Mouse (Mus musculus): ENCODE results near the gene Tmprss13.

DNA sequence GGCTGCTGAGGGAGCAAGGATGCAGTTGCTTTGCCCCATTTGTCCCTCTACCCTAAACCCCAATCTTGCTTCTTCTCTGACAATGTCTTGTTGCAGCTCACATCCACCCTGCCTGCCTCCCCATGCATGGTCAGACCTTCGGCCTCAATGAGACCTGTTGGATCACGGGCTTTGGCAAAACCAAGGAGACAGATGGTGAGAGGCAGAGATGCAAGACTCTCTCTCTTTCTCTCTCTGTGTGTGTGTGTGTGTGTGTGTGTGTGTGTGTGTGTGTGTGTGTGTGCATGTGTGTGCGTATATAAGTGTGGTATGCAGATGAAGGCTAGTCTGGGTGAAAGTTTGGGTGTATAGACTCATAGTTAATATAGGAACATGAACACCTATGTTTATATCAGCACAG is 24.2 kb downstream of the Tmprss13 start:
- TF ChIP-seq TBP (conservative IDR thresholded peaks at IDR 0.05; ENCODE audit: low read depth, low read length) (no peak), CTCF (conservative IDR thresholded peaks at IDR 0.05 in 1 of 2, IDR thresholded peaks at IDR 0.05 in 1 of 2; ENCODE audit: low read depth in 2 of 2, low read length in 2 of 2) (no peak), UBTF (IDR thresholded peaks at IDR 0.05; ENCODE audit: low read depth, low read length) (no peak), POLR2A (IDR thresholded peaks at IDR 0.05; ENCODE audit: low read depth, low read length) (no peak), NRF1 (IDR thresholded peaks at IDR 0.05; ENCODE audit: low read depth, low read length) (no peak), ETS1 (conservative IDR thresholded peaks at IDR 0.05; ENCODE audit: low read depth, low read length) (no peak), USF2 (conservative IDR thresholded peaks at IDR 0.05; ENCODE audit: low read depth, low read length) (no peak), MAX (IDR thresholded peaks at IDR 0.05; ENCODE audit: low read length) (no peak), MYC (IDR thresholded peaks at IDR 0.05; ENCODE audit: low read depth, low read length) (no peak), USF1 (IDR thresholded peaks at IDR 0.05; ENCODE audit: low read depth, low read length) (no peak), JUND (conservative IDR thresholded peaks at IDR 0.05; ENCODE audit: low read depth, low read length) (no peak), SMC3 (IDR thresholded peaks at IDR 0.05; ENCODE audit: low read depth, low read length) (no peak), POLR2AphosphoS2 (IDR thresholded peaks at IDR 0.05; ENCODE audit: low read depth, low read length) (no peak)

Data from CH12.LX (cell line).